Comparison of ENCODE assay signal across 9 mouse cellular contexts in the genomic region with DNA sequence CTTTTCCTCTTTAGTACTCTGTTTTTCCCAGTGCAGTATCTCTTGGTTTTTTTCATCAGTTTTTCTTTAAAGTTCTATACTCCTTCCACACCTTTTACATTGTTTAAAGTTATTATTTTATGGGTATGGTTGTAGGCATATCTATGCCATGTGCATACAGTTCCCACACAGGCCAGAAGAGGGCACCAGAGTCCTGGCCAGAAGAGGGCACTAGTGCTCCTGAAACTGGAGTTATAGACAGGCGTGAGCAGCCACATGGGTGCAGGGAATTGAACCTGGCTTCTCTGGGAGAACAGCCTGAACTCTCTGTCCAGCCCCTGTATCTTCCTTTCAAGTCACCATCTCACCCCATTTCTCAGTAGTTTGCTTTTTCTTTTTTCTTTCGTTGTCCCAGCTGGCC. TPM values are rescaled to one million over a fixed set of nuclear protein-coding genes. Genes with fewer than 3 reads are reported as not detected.
A peak's percentile ranks its signal among the peaks of the same experiment; 100 is the strongest.
DNase-seq lines count a peak whose midpoint lies in the region; ATAC-seq and TF ChIP-seq lines count a peak whose summit lies in the region.
"Had no signal": no experiment of that assay in that cellular context is flagged by ENCODE, and none has a peak within 500 bp of the region (broad histone marks: within the 10 kb centered on the region; RNA-seq: fewer than 3 reads in every experiment).

No protein-coding gene starts in this region.

- TF ChIP-seq POLR2A in olfactory bulb, adult 2 months (IDR thresholded peaks at IDR 0.05; ENCODE audit: insufficient read depth, low read depth, low read length) = no peak

- H3K4me2 ChIP-seq in neural tube, embryonic 15.5 days = no peak overlapping the region
- H3K4me2 ChIP-seq: hindbrain, embryonic 15.5 days had no signal

- no peak overlapping the region for H3K9ac ChIP-seq in neural tube, embryonic 15.5 days (replicated peaks)
- H3K9ac ChIP-seq: hindbrain, embryonic 15.5 days had no signal

- no peak for ATAC-seq in neural tube, embryonic 15.5 days (ENCODE audit: low FRiP score)

- H3K4me1 ChIP-seq in neural tube, embryonic 15.5 days = peaks cover 4% of the 10 kb centered on the region; the same call in 1 of the 2 replicates
- H3K4me1 ChIP-seq in limb, embryonic 10.5 days = peaks cover 2% of the 10 kb centered on the region
- H3K4me1 ChIP-seq in olfactory bulb, adult 2 months (ENCODE audit: control insufficient read depth, insufficient read depth, low read length) = peaks cover 1% of the 10 kb centered on the region; the same call in 1 of the 2 replicates
- H3K4me1 ChIP-seq: hindbrain, embryonic 15.5 days had no signal

- no peak overlapping the region for H3K4me3 ChIP-seq in neural tube, embryonic 15.5 days (replicated peaks)
- no peak overlapping the region for H3K4me3 ChIP-seq in limb, embryonic 10.5 days
- no peak overlapping the region for H3K4me3 ChIP-seq in olfactory bulb, adult 2 months (ENCODE audit: insufficient read depth, low read depth, low read length)
- H3K4me3 ChIP-seq: hindbrain, embryonic 15.5 days had no signal

- 36% methylated on average over 2 of the region's 2 CpGs for WGBS in neural tube, embryonic 15.5 days
- 41% methylated on average over 2 of the region's 2 CpGs for WGBS in limb, embryonic 10.5 days
- WGBS in olfactory bulb, adult 2 months = 46% methylated on average over 2 of the region's 2 CpGs

- DNase-seq in adrenal gland, adult (ENCODE audit: inconsistent age in 2 of 2, low spot score in 1 of 2) = peak; percentile 72 to 91
- DNase-seq in adrenal gland, adult 8-10 months = no peak
- peak; percentile 71 for DNase-seq in neural tube, embryonic 10.5 days (ENCODE audit: extremely low spot score, low spot score)
- DNase-seq in c-Kit-negative CD71-positive TER-119-positive erythroid progenitor cells, embryonic 14.5 days (ENCODE audit: low read depth, low spot score) = peak; percentile 45
- DNase-seq in gastrocnemius, adult 8-10 months (ENCODE audit: low spot score in 2 of 2) = peak; percentile 55 to 58
- DNase-seq in limb, embryonic 10.5 days (ENCODE audit: low spot score) = peak; percentile 79

- H3K27me3 ChIP-seq in neural tube, embryonic 15.5 days (replicated peaks) = no peaks in the 10 kb centered on the region
- no peaks in the 10 kb centered on the region for H3K27me3 ChIP-seq in limb, embryonic 10.5 days (ENCODE audit: low read depth, poor library complexity, severe bottlenecking)
- H3K27me3 ChIP-seq: hindbrain, embryonic 15.5 days had no signal

- no peak overlapping the region for H3K27ac ChIP-seq in neural tube, embryonic 15.5 days (replicated peaks)
- no peak overlapping the region for H3K27ac ChIP-seq in limb, embryonic 10.5 days
- H3K27ac ChIP-seq in olfactory bulb, adult 2 months (ENCODE audit: insufficient read depth, low read depth, low read length) = no peak overlapping the region
- H3K27ac ChIP-seq: hindbrain, embryonic 15.5 days had no signal

- TF ChIP-seq CTCF in olfactory bulb, adult 2 months (IDR thresholded peaks at IDR 0.05; ENCODE audit: insufficient read depth, low read depth, low read length) = 0 out of 2 replicates have a peak, but pooled peaks have one; percentile 18

- H3K36me3 ChIP-seq in neural tube, embryonic 15.5 days = no peaks in the 10 kb centered on the region
- no peaks in the 10 kb centered on the region for H3K36me3 ChIP-seq in limb, embryonic 10.5 days
- H3K36me3 ChIP-seq: hindbrain, embryonic 15.5 days had no signal

- H3K9me3 ChIP-seq in neural tube, embryonic 15.5 days (replicated peaks) = no peaks in the 10 kb centered on the region
- H3K9me3 ChIP-seq in limb, embryonic 10.5 days (replicated peaks) = no peaks in the 10 kb centered on the region
- H3K9me3 ChIP-seq: hindbrain, embryonic 15.5 days had no signal

RNA-seq across cellular contexts. Expression of a gene that starts 12.9 kb away (rescaled TPM):
- 1 to 10 TPM; 1.7 to 4.5 (median 2.2) TPM for total RNA-seq in adrenal gland, adult 8-10 months (2022)
- 1.00 and 1.8 TPM in 2 replicates for polyA plus RNA-seq in neural tube, embryonic 15.5 days (2015; fragmentation: Nextera tagmentation; extraction: Ambion mirVana)
- 1 to 10 TPM; 1.9 to 4.6 (median 2.5) TPM for total RNA-seq in gastrocnemius, adult 8-10 months (2022)
- 0.95 and 2.0 TPM in 2 replicates for polyA plus RNA-seq in limb, embryonic 10.5 days (2016; fragmentation: Nextera tagmentation; extraction: Ambion mirVana)
- polyA plus RNA-seq in olfactory bulb, adult 2 months (2012; ENCODE audit: insufficient read depth, insufficient read length, low replicate concordance, missing spikeins) = not detected in 2 replicates

RNA-seq across cellular contexts. Expression of a gene that starts 16.6 kb away (rescaled TPM):
- total RNA-seq in adrenal gland, adult 8-10 months (2022) = 10 to 100 TPM in 2 of 4 experiments, 1 to 10 TPM in 2; 8.5 to 13.3 (median 10.4) TPM
- 30.8 and 36.3 TPM in 2 replicates for polyA plus RNA-seq in neural tube, embryonic 15.5 days (2015; fragmentation: Nextera tagmentation; extraction: Ambion mirVana)
- total RNA-seq in gastrocnemius, adult 8-10 months (2022) = 1 to 10 TPM; 4.2 to 5.2 (median 4.6) TPM
- polyA plus RNA-seq in limb, embryonic 10.5 days (2016; fragmentation: Nextera tagmentation; extraction: Ambion mirVana) = 2.8 and 4.9 TPM in 2 replicates
- not detected in 2 replicates for polyA plus RNA-seq in olfactory bulb, adult 2 months (2012; ENCODE audit: insufficient read depth, insufficient read length, low replicate concordance, missing spikeins)

RNA-seq across cellular contexts. Expression of a gene that starts 23.4 kb away (rescaled TPM):
- 10 to 100 TPM; 14.4 to 20.6 (median 16.2) TPM for total RNA-seq in adrenal gland, adult 8-10 months (2022)
- 3.1 and 4.0 TPM in 2 replicates for polyA plus RNA-seq in neural tube, embryonic 15.5 days (2015; fragmentation: Nextera tagmentation; extraction: Ambion mirVana)
- 10 to 100 TPM in 2 of 4 experiments, 1 to 10 TPM in 2; 8.3 to 10.7 (median 9.7) TPM for total RNA-seq in gastrocnemius, adult 8-10 months (2022)
- 4.2 and 5.1 TPM in 2 replicates for polyA plus RNA-seq in limb, embryonic 10.5 days (2016; fragmentation: Nextera tagmentation; extraction: Ambion mirVana)
- polyA plus RNA-seq in olfactory bulb, adult 2 months (2012; ENCODE audit: insufficient read depth, insufficient read length, low replicate concordance, missing spikeins) = not detected in 2 replicates

RNA-seq across cellular contexts. Expression of a gene that starts 25.8 kb away (rescaled TPM):
- 1 to 10 TPM in 2 of 4 experiments, under 1 TPM in 1, not detected in 1; 0.45 to 2.1 (median 1.8) TPM for total RNA-seq in adrenal gland, adult 8-10 months (2022)
- polyA plus RNA-seq in neural tube, embryonic 15.5 days (2015; fragmentation: Nextera tagmentation; extraction: Ambion mirVana) = 0.14 TPM in 1 of 2 replicates, not detected in the other
- total RNA-seq in gastrocnemius, adult 8-10 months (2022) = 10 to 100 TPM; 55.4 to 88.7 (median 62.8) TPM
- polyA plus RNA-seq in limb, embryonic 10.5 days (2016; fragmentation: Nextera tagmentation; extraction: Ambion mirVana) = 0.10 and 0.18 TPM in 2 replicates
- not detected in 2 replicates for polyA plus RNA-seq in olfactory bulb, adult 2 months (2012; ENCODE audit: insufficient read depth, insufficient read length, low replicate concordance, missing spikeins)

RNA-seq across cellular contexts. Expression of a gene that starts 32.1 kb away (rescaled TPM):
- under 1 TPM in 1 of 4 experiments, not detected in 3; 0.26 TPM for total RNA-seq in adrenal gland, adult 8-10 months (2022)
- polyA plus RNA-seq in neural tube, embryonic 15.5 days (2015; fragmentation: Nextera tagmentation; extraction: Ambion mirVana) = 0.23 and 0.37 TPM in 2 replicates
- total RNA-seq in gastrocnemius, adult 8-10 months (2022) = under 1 TPM in 3 of 4 experiments, not detected in 1; 0.29 to 0.81 (median 0.48) TPM
- polyA plus RNA-seq in limb, embryonic 10.5 days (2016; fragmentation: Nextera tagmentation; extraction: Ambion mirVana) = not detected in 2 replicates
- not detected in 2 replicates for polyA plus RNA-seq in olfactory bulb, adult 2 months (2012; ENCODE audit: insufficient read depth, insufficient read length, low replicate concordance, missing spikeins)
